Mouse (Mus musculus): ENCODE results near the gene Ppbp.

The Ppbp gene

DNA sequence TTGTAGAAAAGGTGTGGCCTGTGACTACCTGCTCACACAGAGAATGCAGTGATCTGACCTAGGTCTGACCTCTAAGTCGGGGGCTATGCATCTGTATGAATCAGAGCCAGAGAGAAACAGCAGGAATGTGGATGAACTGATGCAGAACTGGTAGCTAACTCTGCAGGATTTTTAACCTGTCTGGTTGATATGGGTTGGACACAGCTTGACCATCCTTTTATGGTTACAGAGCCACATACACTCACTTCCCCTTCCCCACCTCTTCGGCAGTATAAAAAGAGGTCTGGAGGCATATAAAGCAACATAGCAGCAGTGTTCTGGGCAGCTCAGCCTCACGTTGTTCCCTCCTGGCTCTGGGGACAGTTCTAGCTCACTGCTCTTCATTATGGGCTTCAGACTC, at the start of gene Ppbp:
Ppbp (plus strand) TSS at position 301 of the 400 bp plus-strand sequence.
- no peak for DNase-seq (ENCODE audit: extremely low read depth, insufficient read length, low spot score)

- no peak for DNase-seq (ENCODE audit: extremely low read depth, insufficient read length, low spot score)
These were observed 45.7 kb upstream of the Ppbp start for GRCm38 (mm10) chr5:90722656-90723055.

DNA sequence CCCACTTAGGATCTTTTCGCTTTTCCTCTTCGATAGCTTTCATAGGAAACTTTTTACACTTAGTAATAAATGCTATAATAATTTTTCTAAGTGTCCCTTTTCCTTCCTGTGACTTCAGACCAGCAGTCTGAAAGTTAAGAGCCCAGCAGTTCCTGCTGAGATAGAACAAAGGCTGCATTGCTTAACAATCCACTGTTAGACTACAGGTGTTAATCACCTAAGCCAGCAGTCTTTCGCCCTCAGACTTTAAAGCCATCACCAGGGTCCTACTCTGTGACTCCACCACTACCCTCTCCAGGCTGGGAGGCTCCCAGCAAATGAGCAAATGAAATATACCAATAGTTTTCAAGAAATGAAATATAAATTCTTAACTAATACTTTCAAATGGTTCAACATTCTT, 40.1 kb upstream of the Ppbp start:
- DNase-seq (ENCODE audit: extremely low read depth, insufficient read length, low spot score) = no peak

DNA sequence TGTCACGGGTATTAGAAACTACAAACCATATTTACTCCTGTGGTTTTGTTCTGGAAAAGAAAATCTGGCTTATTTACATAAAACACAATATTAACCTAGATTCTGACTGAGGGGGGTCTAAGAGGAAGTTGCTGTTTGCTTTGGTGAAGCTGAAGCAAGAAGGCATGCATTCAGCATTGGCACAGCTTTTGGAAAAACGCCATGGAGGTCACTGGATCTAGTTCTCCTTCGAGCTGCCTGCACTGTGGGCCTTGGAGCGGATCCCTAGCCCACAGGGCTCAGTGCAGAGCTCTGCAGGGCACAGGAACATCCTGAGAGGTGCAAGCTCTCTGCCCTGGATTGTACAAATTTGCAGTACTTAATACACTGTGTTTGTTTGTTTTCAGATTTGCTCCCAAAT, 36.8 kb upstream of the Ppbp start:
- peak; percentile 36 for DNase-seq (ENCODE audit: extremely low read depth, insufficient read length, low spot score)

DNA sequence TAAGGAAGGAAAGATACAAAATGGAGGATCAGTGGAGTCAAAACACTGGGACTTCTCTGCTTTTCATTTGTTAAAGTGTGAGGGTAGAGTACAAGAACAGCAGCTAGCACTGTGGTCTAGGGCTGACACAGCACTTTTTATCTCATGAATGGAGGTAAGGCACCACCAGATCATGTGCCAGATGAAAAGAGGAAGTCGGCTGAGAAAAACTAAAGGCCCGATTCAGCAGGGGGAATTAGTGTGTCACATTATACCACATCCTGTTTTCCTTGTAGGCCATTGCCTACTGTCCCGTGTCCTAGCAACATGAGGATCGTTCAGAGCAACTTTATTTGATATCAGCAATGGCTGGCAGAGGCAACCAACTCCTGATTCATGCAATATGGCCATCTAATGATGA, 26.3 kb upstream of the Ppbp start:
- peak; percentile 16 for DNase-seq (ENCODE audit: extremely low read depth, insufficient read length, low spot score)

- peak; percentile 51 for DNase-seq (ENCODE audit: extremely low read depth, insufficient read length, low spot score)
These were observed 14.4 kb upstream of the Ppbp start for GRCm38 (mm10) chr5:90753934-90754333.

DNA sequence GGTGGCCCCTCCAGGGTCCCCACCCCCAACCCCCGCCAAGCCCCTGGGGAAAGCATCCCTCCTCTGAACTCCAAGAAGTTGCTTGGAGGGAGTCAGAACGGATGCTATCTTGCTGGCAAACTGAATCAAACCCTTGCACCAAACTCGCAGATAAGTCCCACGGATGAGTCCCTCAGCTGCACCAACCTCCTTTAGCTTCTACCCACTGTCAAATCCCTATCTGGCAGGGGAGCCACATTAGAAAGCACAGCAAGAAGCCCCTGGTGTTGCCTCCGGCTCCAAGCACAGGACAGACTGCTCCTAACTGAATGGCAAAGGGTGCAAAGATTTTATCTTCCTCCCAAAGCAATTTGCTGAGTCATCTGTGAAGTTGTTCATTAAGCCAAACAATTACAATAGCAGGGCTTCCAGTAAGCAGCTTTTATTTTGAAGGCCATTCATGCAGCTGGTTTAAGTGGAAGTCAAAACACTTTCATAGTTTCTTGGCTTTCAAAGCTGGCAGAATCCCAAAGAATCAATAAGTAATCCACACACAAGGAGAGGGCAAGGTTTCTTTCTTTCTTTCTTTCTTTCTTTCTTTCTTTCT, 10.2 kb upstream of the Ppbp start:
- DNase-seq (ENCODE audit: extremely low read depth, insufficient read length, low spot score) = peak; percentile 70

- DNase-seq (ENCODE audit: extremely low read depth, insufficient read length, low spot score) = peak; percentile 71
These were observed 8.9 kb upstream of the Ppbp start, which contains the start of gene Cxcl5 for GRCm38 (mm10) chr5:90759077-90760065. Gene Cxcl5 (plus strand): TSS chr5:90759360.

DNA sequence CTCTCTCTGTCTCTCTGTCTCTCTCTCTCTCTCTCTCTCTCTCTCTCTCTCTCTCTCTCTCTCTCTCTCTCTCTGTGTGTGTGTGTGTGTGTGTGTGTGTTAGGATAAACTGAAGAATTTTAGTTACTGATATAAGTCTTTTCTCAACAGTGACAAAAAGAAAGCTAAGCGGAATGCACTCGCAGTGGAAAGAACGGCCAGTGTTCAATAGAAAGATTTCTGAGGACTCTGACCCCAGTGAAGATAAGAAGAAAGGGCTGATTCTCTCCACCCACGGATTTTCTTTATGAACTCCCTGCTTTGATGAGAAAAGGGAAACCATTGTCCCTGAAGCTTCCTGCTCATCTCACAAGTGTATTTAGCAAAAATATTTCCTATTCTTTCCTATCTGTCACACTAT, 8.0 kb upstream of the Ppbp start:
- DNase-seq (ENCODE audit: extremely low read depth, insufficient read length, low spot score) = no peak

- DNase-seq (ENCODE audit: extremely low read depth, insufficient read length, low spot score) = no peak
These were observed 7.5 kb upstream of the Ppbp start for GRCm38 (mm10) chr5:90760844-90761243.

DNA sequence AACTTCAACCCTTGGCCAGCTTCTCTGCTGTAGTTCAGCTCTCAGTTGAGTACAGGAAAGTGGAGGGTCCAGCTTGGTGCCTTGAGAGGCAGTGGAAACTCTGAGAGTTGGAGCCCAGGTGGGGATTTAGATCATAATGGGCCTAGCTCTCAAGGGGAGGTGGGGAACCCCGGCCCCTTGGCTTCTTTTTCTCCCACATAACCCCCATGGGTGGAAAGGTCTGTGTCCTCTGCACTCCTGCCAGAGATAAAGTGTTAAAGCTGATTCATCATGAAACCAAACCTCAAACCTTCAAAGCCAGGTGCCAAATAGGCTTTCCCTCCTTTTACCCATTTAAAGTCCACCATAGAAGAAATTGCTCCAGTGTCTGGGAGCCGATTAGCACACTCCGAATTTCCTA, 6.5 kb upstream of the Ppbp start:
- no peak for DNase-seq (ENCODE audit: extremely low read depth, insufficient read length, low spot score)

DNA sequence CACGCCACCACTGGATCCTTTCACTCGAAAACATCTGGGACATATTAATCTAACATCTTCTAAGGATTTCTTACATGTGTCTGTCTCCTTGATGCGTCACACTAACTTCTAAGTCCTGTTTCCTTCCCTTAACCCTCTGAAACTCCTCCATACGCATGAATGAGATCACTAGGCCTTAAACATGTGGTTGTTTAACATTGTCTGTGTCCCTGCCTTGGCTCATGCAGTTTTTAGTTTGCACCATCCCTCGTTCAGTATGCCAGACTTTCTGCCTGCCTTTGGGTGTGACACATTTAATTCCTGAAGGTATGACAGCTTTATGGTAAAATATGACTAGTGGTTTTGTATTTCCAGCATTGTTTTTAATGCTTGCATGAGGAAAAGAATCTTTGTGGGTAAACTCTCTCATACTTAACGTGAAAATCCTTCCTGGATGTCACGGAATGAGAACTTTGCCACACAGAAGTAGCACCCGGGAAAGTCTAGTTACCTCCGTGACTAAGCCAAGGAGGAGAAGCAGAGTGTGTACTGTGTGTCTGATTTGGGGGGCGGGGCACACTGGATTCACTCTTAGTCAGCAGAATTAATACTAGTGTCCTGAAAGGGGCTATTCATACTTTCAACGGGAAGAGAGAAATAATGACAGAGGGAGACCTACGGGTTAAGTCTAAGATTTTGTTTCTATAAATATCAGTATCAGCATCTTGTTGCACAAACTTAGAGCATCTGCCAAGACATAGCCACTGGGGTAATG, 4.2 kb upstream of the Ppbp start:
- DNase-seq (ENCODE audit: extremely low read depth, insufficient read length, low spot score) = peak; percentile 55

- DNase-seq (ENCODE audit: extremely low read depth, insufficient read length, low spot score) = peak; percentile 33
These were observed 2.3 kb upstream of the Ppbp start for GRCm38 (mm10) chr5:90765821-90766606.

GRCm38 (mm10) chr5:90771369-90771768, 3.1 kb downstream of the Ppbp start:
- no peak for DNase-seq (ENCODE audit: extremely low read depth, insufficient read length, low spot score)

- DNase-seq (ENCODE audit: extremely low read depth, insufficient read length, low spot score) = no peak
These were observed 3.7 kb downstream of the Ppbp start, which contains the start of gene Pf4 for GRCm38 (mm10) chr5:90771880-90772653. Gene Pf4 (plus strand): TSS chr5:90772435.

DNA sequence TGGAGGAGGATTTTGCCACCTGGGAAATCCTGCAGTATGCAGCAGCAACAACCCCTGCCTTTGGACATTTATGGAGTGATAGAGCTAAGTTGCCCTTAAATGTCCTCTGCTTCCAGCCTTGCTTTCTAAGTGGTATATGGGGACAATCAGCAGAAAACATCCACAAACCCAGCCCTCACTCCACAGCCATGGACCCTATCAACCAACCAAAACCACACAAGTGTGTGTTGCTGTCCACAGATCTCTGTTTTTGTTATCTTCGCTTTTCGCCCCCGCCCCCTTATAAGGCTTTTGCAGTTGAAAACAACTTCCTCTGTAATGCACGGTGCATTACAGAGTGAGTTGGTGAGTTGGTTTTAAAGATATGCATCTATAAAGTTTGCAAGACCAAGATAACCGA, 7.2 kb downstream of the Ppbp start:
- no peak for DNase-seq (ENCODE audit: extremely low read depth, insufficient read length, low spot score)

- no peak for DNase-seq (ENCODE audit: extremely low read depth, insufficient read length, low spot score)
These were observed 9.3 kb downstream of the Ppbp start for GRCm38 (mm10) chr5:90777621-90778020.

GRCm38 (mm10) chr5:90778856-90779255, 10.5 kb downstream of the Ppbp start:
- DNase-seq (ENCODE audit: extremely low read depth, insufficient read length, low spot score) = no peak

GRCm38 (mm10) chr5:90783697-90784096, 15.4 kb downstream of the Ppbp start:
- DNase-seq (ENCODE audit: extremely low read depth, insufficient read length, low spot score) = no peak
